8 mouse cellular contexts compared by ENCODE assay signal in the genomic region with DNA sequence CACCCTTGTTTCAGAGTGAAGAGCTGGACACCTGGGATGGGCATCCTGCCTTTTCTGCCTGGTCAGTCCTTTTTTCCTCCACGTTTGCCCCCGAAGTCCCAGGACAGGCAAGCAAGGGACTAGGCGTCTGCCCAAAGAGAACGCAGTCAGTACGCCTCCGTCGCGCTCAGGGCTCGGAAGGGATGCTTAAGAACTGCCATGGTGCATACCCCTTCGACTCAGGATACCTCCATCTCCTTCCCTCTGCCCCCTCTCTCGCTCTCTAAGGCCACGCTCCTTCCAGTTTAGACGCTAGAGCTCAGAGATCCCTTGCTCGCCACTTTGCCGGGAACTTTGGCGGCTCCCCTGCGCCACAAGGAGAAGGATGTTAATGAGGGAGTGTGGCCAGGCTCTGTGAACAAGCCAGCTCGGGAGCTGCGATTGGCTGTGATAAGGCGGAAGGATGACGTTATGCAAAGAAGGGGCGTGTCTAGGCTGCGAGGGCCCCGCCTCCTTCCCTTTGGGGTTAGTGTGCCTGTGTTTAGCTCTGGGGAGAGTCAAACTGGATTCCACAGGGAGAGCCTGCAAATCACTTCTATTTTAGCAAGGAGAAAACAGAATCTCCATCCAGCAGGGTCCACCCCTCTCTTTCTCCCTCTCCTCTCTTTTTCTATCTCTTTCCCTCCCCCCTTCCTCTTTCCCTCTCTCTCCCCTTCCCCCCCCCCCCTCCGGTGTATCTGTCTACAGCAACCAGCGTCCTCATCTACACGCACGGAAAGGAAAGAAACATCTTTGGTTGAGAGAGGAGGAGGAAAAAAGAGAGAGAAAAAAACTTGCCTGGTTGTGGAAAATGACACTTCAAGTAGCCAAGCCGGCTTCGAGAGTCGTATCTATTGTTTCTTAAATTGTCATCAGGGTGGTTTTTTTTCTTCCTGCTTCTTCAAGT. TPM values are rescaled to one million over a fixed set of nuclear protein-coding genes. Genes with fewer than 3 reads are reported as not detected.
DNase-seq lines count a peak whose midpoint lies in the region; ATAC-seq and TF ChIP-seq lines count a peak whose summit lies in the region.

Gene Ebf1 (plus strand): TSS at position 530 of the 925 bp plus-strand sequence.

- 0% methylated on average over 30 of the region's 31 CpGs for WGBS in hindbrain, embryonic 13.5 days
- under 1% methylated on average over 28 of the region's 31 CpGs for WGBS in midbrain, embryonic 11.5 days
- WGBS in small intestine, adult 2 months, result 1% methylated on average over 31 of the region's 31 CpGs

- peaks cover 64% of the 10 kb centered on the region for H3K4me1 ChIP-seq in hindbrain, embryonic 13.5 days (replicated peaks)
- peaks cover 27% of the 10 kb centered on the region for H3K4me1 ChIP-seq in midbrain, embryonic 11.5 days (ENCODE audit: control insufficient read depth, insufficient read depth, low read length)
- H3K4me1 ChIP-seq in small intestine, adult 2 months (ENCODE audit: control insufficient read depth, insufficient read depth, insufficient read length, low read length), result 0 out of 2 replicates have a peak, but pooled peaks cover 2% of the 10 kb centered on the region

- peaks cover 44% of the 10 kb centered on the region for H3K27me3 ChIP-seq in hindbrain, embryonic 13.5 days
- peaks cover 58% of the 10 kb centered on the region for H3K27me3 ChIP-seq in midbrain, embryonic 11.5 days (ENCODE audit: control insufficient read depth, insufficient read depth, low read length)
- H3K27me3 ChIP-seq in small intestine, adult 2 months (ENCODE audit: control insufficient read depth, insufficient read depth, low read length), result peaks cover 58% of the 10 kb centered on the region

- H3K9me3 ChIP-seq in hindbrain, embryonic 13.5 days, result no peaks in the 10 kb centered on the region
- H3K9me3 ChIP-seq in midbrain, embryonic 11.5 days (ENCODE audit: control insufficient read depth, low read length), result no peaks in the 10 kb centered on the region

- ATAC-seq in hindbrain, embryonic 13.5 days (ENCODE audit: low FRiP score), result peak; percentile 97
- peak; percentile 97 for ATAC-seq in midbrain, embryonic 11.5 days (ENCODE audit: low FRiP score)

- TF ChIP-seq CTCF in layer of hippocampus, adult 2 months (conservative IDR thresholded peaks at IDR 0.05), result no peak
- no peak for TF ChIP-seq CTCF in small intestine, adult 2 months (IDR thresholded peaks at IDR 0.05; ENCODE audit: extremely low read depth, insufficient read length, insufficient replicate concordance, low read depth, low read length)

- H3K9ac ChIP-seq in hindbrain, embryonic 13.5 days, result peak within 1 kb of the TSS; percentile 99
- peak within 1 kb of the TSS; percentile 86 for H3K9ac ChIP-seq in midbrain, embryonic 11.5 days (ENCODE audit: low read length)

- H3K27ac ChIP-seq in layer of hippocampus, adult 2 months, result peak within 1 kb of the TSS; percentile 68; the same call in 1 of the 2 replicates
- peak within 1 kb of the TSS; percentile 96 for H3K27ac ChIP-seq in hindbrain, embryonic 13.5 days
- H3K27ac ChIP-seq in midbrain, embryonic 11.5 days (ENCODE audit: low read depth, low read length), result peak within 1 kb of the TSS; percentile 78
- peak within 1 kb of the TSS; percentile 37; the same call in 1 of the 2 replicates for H3K27ac ChIP-seq in small intestine, adult 2 months (ENCODE audit: insufficient read depth, low read depth, low read length)

- peak within 1 kb of the TSS; percentile 50 for H3K4me3 ChIP-seq in layer of hippocampus, adult 2 months
- H3K4me3 ChIP-seq in hindbrain, embryonic 13.5 days, result peak within 1 kb of the TSS; percentile 71
- peak within 1 kb of the TSS; percentile 56 for H3K4me3 ChIP-seq in midbrain, embryonic 11.5 days (ENCODE audit: low read depth, low read length)
- peak within 1 kb of the TSS; percentile 71 for H3K4me3 ChIP-seq in small intestine, adult 2 months (ENCODE audit: low read depth, low read length)

- DNase-seq in layer of hippocampus, adult 2 months (ENCODE audit: low spot score in 2 of 2), result peak; percentile 26 to 36
- no peak for DNase-seq in layer of hippocampus, adult 9-10 months (ENCODE audit: low spot score)
- DNase-seq in cerebellum, postnatal 25 days, result peak; percentile 93 to 95
- peak; percentile 31 to 38 for DNase-seq in frontal cortex, postnatal 25 days (ENCODE audit: low spot score in 2 of 2)
- peak; percentile 94 for DNase-seq in left cerebral cortex, postnatal 4 days
- peak; percentile 98 for DNase-seq in midbrain, embryonic 11.5 days (ENCODE audit: low spot score, missing footprints)

- TF ChIP-seq POLR2A in small intestine, adult 2 months (IDR thresholded peaks at IDR 0.05; ENCODE audit: low read depth, low read length), result peak; percentile 54

- peak within 1 kb of the TSS; percentile 88 for H3K4me2 ChIP-seq in hindbrain, embryonic 13.5 days
- H3K4me2 ChIP-seq in midbrain, embryonic 11.5 days, result peak within 1 kb of the TSS; percentile 86

- intact Hi-C loops in left cerebral cortex, postnatal 4 days (cut with DNase I), result loop anchor here (10.0 kb wide), 2 partner anchors 1268 to 1308 kb away; no protein-coding TSS in a partner anchor

- H3K36me3 ChIP-seq in hindbrain, embryonic 13.5 days, result peaks cover 2% of the 10 kb centered on the region; the same call in 1 of the 2 replicates
- H3K36me3 ChIP-seq in midbrain, embryonic 11.5 days (ENCODE audit: control insufficient read depth, insufficient read depth, low read length), result no peaks in the 10 kb centered on the region
- no peaks in the 10 kb centered on the region for H3K36me3 ChIP-seq in small intestine, adult 2 months (ENCODE audit: control insufficient read depth, insufficient read depth, low read length)

RNA-seq across cellular contexts. Expression of gene Ebf1, which starts in this region (rescaled TPM):
- 1 to 10 TPM; 2.3 to 3.4 TPM for total RNA-seq in layer of hippocampus, adult 2 months (2021)
- polyA plus RNA-seq in hindbrain, embryonic 13.5 days (2015; fragmentation: Nextera tagmentation; extraction: Ambion mirVana), result 135 and 159 TPM in 2 replicates
- 1 to 10 TPM; 5.9 to 6.7 TPM for total RNA-seq in left cerebral cortex, postnatal 4 days (2021)
- polyA plus RNA-seq in midbrain, embryonic 11.5 days (2014; fragmentation: Nextera tagmentation; extraction: Ambion mirVana), result 73.8 and 79.2 TPM in 2 replicates
- polyA plus RNA-seq in small intestine, adult 2 months (2012; rRNA removed), result 1.5 and 2.5 TPM in 2 replicates

Comparison
In these comparisons a context has a peak if more than half of its experiments do, and no peak if none do; other contexts are left out.
1. RNA of gene Ebf1 (polyA plus RNA-seq): 135 to 159 TPM in hindbrain, embryonic 13.5 days and 73.8 to 79.2 TPM in midbrain, embryonic 11.5 days; 1.5 to 2.5 TPM in small intestine, adult 2 months; every median in the first group is over 10 times any median in the second.
2. H3K27ac ChIP-seq: peak in every context shown above with its lines; median percentile 96 in hindbrain, embryonic 13.5 days; 78 in midbrain, embryonic 11.5 days; 68 in layer of hippocampus, adult 2 months; 37 in small intestine, adult 2 months.
3. Peak in every context shown above with its lines, with median percentiles within 50 percentile points of each other: H3K4me3 ChIP-seq.